Mouse (Mus musculus): ENCODE results near the gene Rufy1. TPM values are rescaled to one million over a fixed set of nuclear protein-coding genes. Genes with fewer than 3 reads are reported as not detected.

The Rufy1 gene
- total RNA-seq (2014; rRNA removed) (20.5 and 22.6 TPM in 2 replicates), polyA plus RNA-seq (2015; fragmentation: Nextera tagmentation; extraction: Ambion mirVana) (18.3 and 25.0 TPM in 2 replicates)

GRCm38 (mm10) chr11:50430277-50431133 is at the start of gene Rufy1:
Gene Rufy1, minus strand, starts transcription at chr11:50431125.
- peak within 1 kb of the TSS; percentile 70 for H3K4me2 ChIP-seq (ENCODE audit: low read depth)
- H3K36me3 ChIP-seq (ENCODE audit: insufficient read depth) = no peaks in the 10 kb centered on the region
- H3K4me3 ChIP-seq (ENCODE audit: low read depth, low read length) = peak within 1 kb of the TSS; percentile 70
- no peaks in the 10 kb centered on the region for H3K9me3 ChIP-seq (ENCODE audit: low read length)
- DNase-seq (peak; percentile 89), ATAC-seq (peak; percentile 86)
- H3K27ac ChIP-seq (ENCODE audit: low read depth, low read length) = peak within 1 kb of the TSS; percentile 95
- TF ChIP-seq CTCF (IDR thresholded peaks at IDR 0.05; ENCODE audit: low read depth) = no peak; the same call in 1 of the 2 replicates
- peak within 1 kb of the TSS; percentile 86 for H3K9ac ChIP-seq
- no peaks in the 10 kb centered on the region; the same call in 1 of the 2 replicates for H3K4me1 ChIP-seq (ENCODE audit: insufficient read depth)
- H3K27me3 ChIP-seq (ENCODE audit: insufficient read depth, low read length) = no peaks in the 10 kb centered on the region
- WGBS = under 1% methylated on average over 89 of the region's 90 CpGs

GRCm38 (mm10) chr11:50478072-50478471 is 47.1 kb upstream of the Rufy1 start:
- Histone ChIP-seq H3K36me3 (ENCODE audit: insufficient read depth) (no peaks in the 10 kb centered on the region), H3K27ac (ENCODE audit: low read depth, low read length) (no peak overlapping the region), H3K4me2 (ENCODE audit: low read depth) (no peak overlapping the region), H3K4me3 (ENCODE audit: low read depth, low read length) (no peak overlapping the region), H3K9me3 (ENCODE audit: low read length) (no peaks in the 10 kb centered on the region), H3K9ac (no peak overlapping the region), H3K4me1 (ENCODE audit: insufficient read depth) (no peaks in the 10 kb centered on the region; the same call in none of the 2 replicates), H3K27me3 (ENCODE audit: insufficient read depth, low read length) (no peaks in the 10 kb centered on the region)
- no peak for ATAC-seq
- no peak for DNase-seq
- WGBS = 95% methylated on average over 2 of the region's 2 CpGs
- no peak for TF ChIP-seq CTCF (IDR thresholded peaks at IDR 0.05; ENCODE audit: low read depth)

- ATAC-seq = no peak
- 52% methylated on average over 11 of the region's 11 CpGs for WGBS
- TF ChIP-seq CTCF (IDR thresholded peaks at IDR 0.05; ENCODE audit: low read depth) = no peak
- H3K9me3 ChIP-seq (ENCODE audit: low read length) = no peaks in the 10 kb centered on the region
- no peak overlapping the region for H3K4me2 ChIP-seq (ENCODE audit: low read depth)
- no peak overlapping the region for H3K4me3 ChIP-seq (ENCODE audit: low read depth, low read length)
- H3K27me3 ChIP-seq (ENCODE audit: insufficient read depth, low read length) = no peaks in the 10 kb centered on the region
- H3K36me3 ChIP-seq (ENCODE audit: insufficient read depth) = no peaks in the 10 kb centered on the region
- no peak for DNase-seq
- no peak overlapping the region for H3K27ac ChIP-seq (ENCODE audit: low read depth, low read length)
- peaks cover 4% of the 10 kb centered on the region for H3K4me1 ChIP-seq (ENCODE audit: insufficient read depth)
- H3K9ac ChIP-seq = no peak overlapping the region
Observed at GRCm38 (mm10) chr11:50477486-50478070, 46.7 kb upstream of the Rufy1 start.

- Histone ChIP-seq H3K27me3 (ENCODE audit: insufficient read depth, low read length) (no peaks in the 10 kb centered on the region), H3K4me3 (ENCODE audit: low read depth, low read length) (no peak overlapping the region), H3K27ac (ENCODE audit: low read depth, low read length) (no peak overlapping the region), H3K36me3 (ENCODE audit: insufficient read depth) (no peaks in the 10 kb centered on the region), H3K4me2 (ENCODE audit: low read depth) (no peak overlapping the region), H3K9me3 (ENCODE audit: low read length) (no peaks in the 10 kb centered on the region), H3K4me1 (ENCODE audit: insufficient read depth) (peaks cover 6% of the 10 kb centered on the region), H3K9ac (no peak overlapping the region)
- DNase-seq (peak; percentile 65), ATAC-seq (peak; percentile 44)
- no peak for TF ChIP-seq CTCF (IDR thresholded peaks at IDR 0.05; ENCODE audit: low read depth)
- WGBS = 7% methylated on average over 6 of the region's 6 CpGs
Observed at GRCm38 (mm10) chr11:50476971-50477370, 46.0 kb upstream of the Rufy1 start.

GRCm38 (mm10) chr11:50473933-50474332 is 43.0 kb upstream of the Rufy1 start:
- Histone ChIP-seq H3K27me3 (ENCODE audit: insufficient read depth, low read length) (no peaks in the 10 kb centered on the region), H3K4me1 (ENCODE audit: insufficient read depth) (peaks cover 6% of the 10 kb centered on the region), H3K36me3 (ENCODE audit: insufficient read depth) (no peaks in the 10 kb centered on the region), H3K4me2 (ENCODE audit: low read depth) (no peak overlapping the region), H3K9me3 (ENCODE audit: low read length) (no peaks in the 10 kb centered on the region), H3K27ac (ENCODE audit: low read depth, low read length) (no peak overlapping the region), H3K9ac (no peak overlapping the region), H3K4me3 (ENCODE audit: low read depth, low read length) (no peak overlapping the region)
- DNase-seq = no peak
- WGBS = 97% methylated on average over 1 of the region's 1 CpGs
- no peak for ATAC-seq
- no peak for TF ChIP-seq CTCF (IDR thresholded peaks at IDR 0.05; ENCODE audit: low read depth)

GRCm38 (mm10) chr11:50472161-50472939 is 41.4 kb upstream of the Rufy1 start:
- no peaks in the 10 kb centered on the region for H3K9me3 ChIP-seq (ENCODE audit: low read length)
- no peak overlapping the region for H3K4me3 ChIP-seq (ENCODE audit: low read depth, low read length)
- ATAC-seq (peak; percentile 78), DNase-seq (peak; percentile 59)
- no peaks in the 10 kb centered on the region for H3K27me3 ChIP-seq (ENCODE audit: insufficient read depth, low read length)
- 50% methylated on average over 11 of the region's 11 CpGs for WGBS
- H3K4me1 ChIP-seq (ENCODE audit: insufficient read depth) = peaks cover 6% of the 10 kb centered on the region
- H3K9ac ChIP-seq = no peak overlapping the region
- H3K36me3 ChIP-seq (ENCODE audit: insufficient read depth) = no peaks in the 10 kb centered on the region
- H3K27ac ChIP-seq (ENCODE audit: low read depth, low read length) = peak overlapping the region; percentile 55
- no peak for TF ChIP-seq CTCF (IDR thresholded peaks at IDR 0.05; ENCODE audit: low read depth)
- H3K4me2 ChIP-seq (ENCODE audit: low read depth) = no peak overlapping the region
